Mouse (Mus musculus) hindbrain, embryonic 16.5 days (tissue): ENCODE data around the gene Ccdc70. TPM values are rescaled to one million over a fixed set of nuclear protein-coding genes. Genes with fewer than 3 reads are reported as not detected.

Experiments used
- ATAC-seq: fragments of 200-750 bp; cut with Nextera tagmentation; 2 replicates; pipeline ENCODE4 v1.8.0; 2017; ENCODE audit warnings: moderate TSS enrichment, moderate library complexity
- H3K27ac ChIP-seq: fragments of 300-500 bp; sonication (generic); 2 replicates; pipeline ENCODE4 v1.5.1; 2014; ENCODE audit warnings: low read depth, mild to moderate bottlenecking, control low read depth, low read length, moderate library complexity
- H3K27me3 ChIP-seq: fragments of 300-500 bp; sonication (generic); replicated peaks from 2 replicates; pipeline ENCODE4 v1.6.1; 2014; ENCODE audit warnings: low read length; ENCODE audit not compliant: control insufficient read depth, insufficient read depth
- H3K36me3 ChIP-seq: fragments of 300-500 bp; sonication (generic); 2 replicates; pipeline ENCODE4 v1.6.1; 2014; ENCODE audit warnings: mild to moderate bottlenecking, low read length, moderate library complexity, mixed read lengths; ENCODE audit not compliant: control insufficient read depth, insufficient read depth
- H3K4me1 ChIP-seq: fragments of 300-500 bp; sonication (generic); 2 replicates; pipeline ENCODE4 v1.6.1; 2014; ENCODE audit warnings: low read depth, low read length; ENCODE audit not compliant: control insufficient read depth, insufficient read depth
- H3K4me2 ChIP-seq: fragments of 300-500 bp; sonication (generic); 2 replicates; pipeline ENCODE4 v1.6.1; 2014; ENCODE audit warnings: mild to moderate bottlenecking, low read length, control low read depth, moderate library complexity
- H3K4me3 ChIP-seq: fragments of 300-500 bp; sonication (generic); 2 replicates; pipeline ENCODE4 v1.5.1; 2014; ENCODE audit warnings: mild to moderate bottlenecking, low read length, control low read depth, moderate library complexity
- H3K9ac ChIP-seq: fragments of 300-500 bp; sonication (generic); 2 replicates; pipeline ENCODE4 v1.6.1; 2014; ENCODE audit warnings: low read depth, mild to moderate bottlenecking, control low read depth, low read length, moderate library complexity
- H3K9me3 ChIP-seq: fragments of 300-500 bp; sonication (generic); 2 replicates; pipeline ENCODE4 v1.6.1; 2014; ENCODE audit warnings: mild to moderate bottlenecking, low read length, moderate library complexity; ENCODE audit not compliant: control insufficient read depth
- WGBS: fragments of 180-500 bp; shearing (Covaris S2); extraction: QIAGEN DNeasy Blood & Tissue Kit; methylation state at CpG from one replicate; pipeline ENCODE4 v1.1.7; 2014; 5-methylcytosine and 5-hydroxymethylcytosine counted together
- polyA plus RNA-seq: library from polyadenylated mRNA; unstranded; fragments of >200 nt; fragmentation: Nextera tagmentation; extraction: Ambion mirVana; gene quantifications from 2 replicates; pipeline ENCODE4 v1.2.1, GENCODE M21; 2015

The Ccdc70 gene
- polyA plus RNA-seq, 1 experiment from 2014 or later = not detected

DNA sequence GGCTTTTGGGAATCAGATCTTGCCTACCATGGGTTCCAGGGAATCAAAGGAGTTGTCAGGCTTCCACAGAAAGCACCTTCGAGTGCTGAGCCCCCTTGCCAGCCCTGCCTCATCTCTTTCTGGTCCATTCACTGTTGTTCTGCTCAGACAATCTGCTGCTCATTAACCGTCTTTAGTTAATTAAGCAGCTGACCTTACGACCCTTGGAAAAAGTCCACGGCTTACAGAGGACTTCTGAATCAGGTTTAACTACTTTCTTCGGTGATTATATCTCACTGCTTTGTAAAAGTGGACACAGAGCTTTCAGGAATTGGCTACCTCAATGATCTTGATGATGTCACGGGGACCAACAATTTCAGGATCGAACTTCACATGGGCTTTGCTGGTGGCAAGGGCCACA lies 48.2 kb downstream of the Ccdc70 start:
- H3K4me2 ChIP-seq = no peak overlapping the region
- WGBS = 72% methylated on average over 7 of the region's 7 CpGs

GRCm38 (mm10) chr8:22019498-22019897 lies 49.9 kb downstream of the Ccdc70 start:
- Histone ChIP-seq H3K27ac (no peak overlapping the region), H3K9ac (no peak overlapping the region), H3K36me3 (no peaks in the 10 kb centered on the region), H3K4me3 (no peak overlapping the region), H3K4me1 (no peaks in the 10 kb centered on the region), H3K4me2 (no peak overlapping the region), H3K27me3 (no peaks in the 10 kb centered on the region), H3K9me3 (no peaks in the 10 kb centered on the region)
- WGBS = 85% methylated on average over 5 of the region's 5 CpGs
- no peak for ATAC-seq

More for the DNA sequence above, 48.2 kb downstream of the Ccdc70 start:
- Histone ChIP-seq H3K27me3 (no peaks in the 10 kb centered on the region), H3K9ac (no peak overlapping the region), H3K4me1 (no peaks in the 10 kb centered on the region), H3K27ac (no peak overlapping the region), H3K36me3 (no peaks in the 10 kb centered on the region), H3K4me3 (no peak overlapping the region), H3K9me3 (no peaks in the 10 kb centered on the region)
- ATAC-seq = no peak

- 56% methylated on average over 7 of the region's 7 CpGs for WGBS
- Histone ChIP-seq H3K9me3 (no peaks in the 10 kb centered on the region), H3K27me3 (no peaks in the 10 kb centered on the region)
These were observed 52.7 kb downstream of the Ccdc70 start for GRCm38 (mm10) chr8:22022244-22022643.

More at GRCm38 (mm10) chr8:22022244-22022643, 52.7 kb downstream of the Ccdc70 start:
- Histone ChIP-seq H3K27ac (no peak overlapping the region), H3K4me1 (no peaks in the 10 kb centered on the region), H3K4me3 (no peak overlapping the region), H3K4me2 (no peak overlapping the region), H3K9ac (no peak overlapping the region), H3K36me3 (no peaks in the 10 kb centered on the region)
- no peak for ATAC-seq

Other genes with a start within 250 kb of the Ccdc70 start
- gene Defa24, start 235.3 kb upstream of the Ccdc70 start, polyA plus RNA-seq = not detected in 2 replicates
- not detected in 2 replicates for gene Defb50, start 146.2 kb upstream of the Ccdc70 start, polyA plus RNA-seq
- gene Defb2, start 129.8 kb upstream of the Ccdc70 start, polyA plus RNA-seq = not detected in 2 replicates
- gene Defb10, start 110.9 kb upstream of the Ccdc70 start, polyA plus RNA-seq = 1.2 and 2.3 TPM in 2 replicates
- 2.2 and 3.3 TPM in 2 replicates for gene Defb9, start 84.4 kb upstream of the Ccdc70 start, polyA plus RNA-seq
- 42.5 and 47.1 TPM in 2 replicates for gene Defb11, start 63.4 kb upstream of the Ccdc70 start, polyA plus RNA-seq
- gene Defb15, start 37.1 kb upstream of the Ccdc70 start, polyA plus RNA-seq = not detected in 2 replicates
- not detected in 2 replicates for gene Defb35, start 31.4 kb upstream of the Ccdc70 start, polyA plus RNA-seq
- gene Defb13, start 23.0 kb upstream of the Ccdc70 start, polyA plus RNA-seq = not detected in 2 replicates
- gene Fam90a1a, start 11.1 kb upstream of the Ccdc70 start, polyA plus RNA-seq = not detected in 2 replicates
- gene Atp7b, start 90.5 kb downstream of the Ccdc70 start, polyA plus RNA-seq = 1.8 and 1.9 TPM in 2 replicates
- 40.9 and 42.4 TPM in 2 replicates for gene Alg11, start 90.9 kb downstream of the Ccdc70 start, polyA plus RNA-seq
- 1.4 and 1.6 TPM in 2 replicates for gene Nek5, start 155.3 kb downstream of the Ccdc70 start, polyA plus RNA-seq
- gene Nek3, start 196.7 kb downstream of the Ccdc70 start, polyA plus RNA-seq = 8.0 and 8.3 TPM in 2 replicates
- 12.8 and 15.5 TPM in 2 replicates for gene Ckap2, start 216.0 kb downstream of the Ccdc70 start, polyA plus RNA-seq
- 41.4 and 44.3 TPM in 2 replicates for gene Vps36, start 223.0 kb downstream of the Ccdc70 start, polyA plus RNA-seq